Mouse (Mus musculus): Measurements from ENCODE around the gene Gm20388.

GRCm38 (mm10) chr8:121967977-121968376, 2057.3 kb downstream of the Gm20388 start:
- no peak for TF ChIP-seq CTCF (conservative IDR thresholded peaks at IDR 0.05; ENCODE audit: insufficient read depth, insufficient read length, low read depth, low read length)
- TF ChIP-seq POLR2A (IDR thresholded peaks at IDR 0.05; ENCODE audit: low read depth, low read length), result no peak

Data from kidney, adult 2 months (tissue).